Mouse (Mus musculus) frontal cortex, postnatal 25 days (tissue): ENCODE results near the gene Pnrc1.

Source experiments
- DNase-seq, 2 experiments: peaks; one replicate each; pipeline ENCODE4 v3.0.0; 2022; ENCODE audit warnings: low spot score in 2 of 2

Pnrc1 gene

DNA sequence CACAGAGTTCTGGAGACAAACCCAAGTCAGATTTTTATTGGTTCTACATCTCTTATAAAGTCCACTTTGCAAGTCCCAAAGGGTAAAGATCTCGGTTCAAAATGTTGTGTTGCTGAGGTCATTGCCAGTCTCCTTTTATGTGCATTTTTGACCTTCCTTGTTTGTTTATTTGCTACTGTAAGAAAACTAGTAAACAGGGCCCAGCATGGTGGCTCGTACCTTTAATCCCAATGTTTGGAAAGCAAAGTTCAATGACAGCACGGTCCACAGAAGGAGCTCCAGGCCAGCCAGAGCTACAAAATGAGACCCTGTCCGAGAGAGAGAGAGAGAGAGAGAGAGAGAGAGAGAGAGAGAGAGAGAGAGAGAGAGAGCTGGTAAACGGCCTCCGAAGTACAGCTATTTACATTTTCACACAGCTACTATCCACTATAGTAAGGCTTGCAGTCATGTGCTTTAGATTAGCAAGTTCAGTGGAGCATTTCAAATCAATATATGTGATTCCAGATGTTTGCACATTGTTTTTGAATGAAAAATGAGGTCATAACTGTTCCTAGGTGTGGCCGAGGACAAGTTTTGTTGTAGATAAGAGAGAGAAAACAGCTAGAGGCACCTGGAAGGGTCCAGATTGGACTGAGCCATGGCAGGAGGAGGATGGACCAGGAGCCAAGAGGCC is 65.8 kb downstream of the Pnrc1 start:
- DNase-seq, result no peak

DNA sequence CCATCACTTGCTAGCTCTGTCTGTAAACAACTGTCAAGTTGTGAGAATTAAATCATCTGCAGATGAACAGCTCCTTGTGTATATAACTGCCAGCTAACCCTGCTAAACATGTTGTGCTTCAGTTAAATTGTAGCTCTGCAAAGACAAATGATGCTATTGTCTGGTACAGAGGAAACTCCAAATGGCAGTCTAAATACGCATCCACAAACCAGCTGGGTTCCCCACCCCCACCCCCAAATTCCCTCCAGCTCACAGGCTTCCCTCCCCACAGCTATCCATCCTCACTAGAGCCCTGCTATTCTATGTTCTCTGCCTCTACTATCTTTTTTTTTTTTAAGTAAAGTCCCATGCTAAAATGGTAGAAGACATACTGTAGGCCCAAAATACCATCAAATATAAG is 68.1 kb downstream of the Pnrc1 start:
- DNase-seq, result no peak

DNA sequence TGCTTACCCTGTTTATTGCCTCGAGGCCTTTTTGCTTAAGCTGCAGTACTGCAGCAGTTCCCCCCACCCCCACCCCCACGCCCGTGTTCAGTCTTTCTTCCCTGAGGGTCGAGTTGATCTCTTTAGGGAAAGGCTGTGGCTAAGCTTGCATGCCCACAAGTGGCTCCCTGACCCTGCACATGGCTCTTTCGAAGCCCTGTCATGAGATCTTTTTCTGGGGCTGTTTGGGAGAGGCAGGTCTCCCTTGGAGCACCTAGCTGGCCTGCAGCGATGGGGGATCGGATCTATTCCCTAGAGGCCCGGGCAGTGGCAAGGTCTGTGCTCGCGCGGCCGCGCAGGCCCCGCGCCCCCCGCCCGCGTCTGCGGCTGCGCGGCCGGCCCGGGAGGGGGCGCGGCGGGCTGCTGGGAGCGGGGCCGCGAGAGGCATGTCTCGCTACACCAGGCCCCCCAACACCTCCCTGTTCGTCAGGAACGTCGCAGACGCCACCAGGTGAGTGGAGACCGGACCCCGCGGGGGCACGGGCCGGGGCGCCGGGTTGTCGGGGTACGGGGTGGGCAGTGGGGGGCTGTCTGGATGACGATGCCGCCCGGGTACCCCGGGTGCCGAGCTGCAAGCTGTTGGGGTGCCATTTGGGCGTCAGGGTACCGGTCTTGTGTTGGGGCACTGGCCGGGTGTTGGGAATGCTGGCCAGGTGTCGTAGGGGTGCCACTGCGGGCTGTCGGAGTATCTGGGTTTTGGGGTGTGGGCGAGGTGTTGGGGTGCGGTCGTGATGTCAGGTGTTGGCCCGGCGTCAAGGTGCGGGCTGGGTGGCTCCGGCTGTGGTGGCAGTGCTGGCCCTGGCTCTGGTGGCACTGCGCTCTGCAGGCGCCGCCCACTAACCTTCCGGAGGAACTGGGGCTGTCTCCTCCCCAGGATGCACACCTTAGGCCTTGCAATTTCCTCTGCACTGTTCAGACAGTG is 80.8 kb downstream of the Pnrc1 start, which contains the start of gene Srsf12:
Srsf12 (plus strand) TSS at position 111 of the 961 bp plus-strand sequence.
- peak in 1 of 2 experiments; percentile 28 for DNase-seq

DNA sequence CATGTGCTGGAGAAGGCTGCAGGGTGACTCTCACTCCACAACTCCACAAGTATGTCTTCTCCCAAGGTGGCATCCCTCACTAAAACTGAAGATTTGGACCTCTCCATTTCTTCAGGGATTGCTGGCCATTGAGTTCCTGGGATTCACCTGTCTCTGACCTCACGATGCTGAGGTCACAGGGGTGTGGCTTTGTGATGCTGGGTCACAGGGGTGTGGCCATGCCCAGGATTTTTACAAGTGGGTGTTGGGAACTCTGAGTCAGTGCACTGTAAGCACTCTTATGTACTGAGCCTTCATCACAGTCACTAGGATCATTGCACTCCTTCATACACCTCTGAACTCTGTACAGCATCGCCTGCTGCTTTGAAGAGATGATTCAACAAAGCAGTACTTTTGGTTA is 82.4 kb downstream of the Pnrc1 start:
- DNase-seq, result no peak

DNA sequence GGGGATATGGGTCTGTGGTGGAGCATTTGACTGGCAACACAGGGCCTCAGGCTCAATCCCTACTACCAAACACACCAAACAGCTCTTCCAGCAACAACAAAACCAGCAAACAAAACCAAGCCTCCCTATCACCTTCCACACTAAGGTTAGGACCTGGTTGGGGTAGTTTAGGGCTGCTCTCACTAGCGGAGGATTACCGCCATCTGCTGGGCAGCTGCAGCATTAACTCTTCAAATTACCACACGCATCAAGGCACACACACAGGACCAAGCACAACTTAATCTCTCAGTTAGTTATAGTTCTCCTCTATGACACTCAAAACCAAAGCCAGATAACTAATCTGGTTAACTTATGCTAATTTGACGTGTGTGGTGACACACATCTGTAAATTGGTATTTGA is 85.3 kb downstream of the Pnrc1 start:
- DNase-seq, result peak; percentile 33 to 42

DNA sequence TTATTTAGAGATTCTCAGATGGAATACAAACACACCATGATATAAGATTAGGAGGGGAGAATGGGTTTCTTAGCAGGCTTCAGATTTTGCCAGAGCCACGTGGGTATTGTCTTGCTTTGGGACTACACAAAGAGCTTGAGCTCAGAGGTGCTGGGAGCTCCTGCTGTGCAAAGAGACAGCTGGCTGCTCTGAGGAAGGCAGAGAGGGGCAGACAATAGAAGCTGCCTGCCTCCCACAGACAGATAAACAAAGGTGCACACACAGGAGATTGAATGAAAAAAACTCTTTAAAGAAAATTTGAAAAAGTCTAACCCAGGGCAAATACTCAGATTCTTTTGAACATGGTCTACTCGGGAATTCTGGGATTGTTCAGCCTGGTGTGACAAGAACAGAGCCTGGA is 91.8 kb downstream of the Pnrc1 start:
- DNase-seq, result no peak
